Mouse (Mus musculus) heart, embryonic 14.5 days (tissue): ENCODE data around the gene Kcnh2. TPM values are rescaled to one million over a fixed set of nuclear protein-coding genes. Genes with fewer than 3 reads are reported as not detected.

Experiments used
- ATAC-seq: fragments of 200-750 bp; cut with Nextera tagmentation; 2 replicates; pipeline ENCODE4 v1.8.0; 2017; ENCODE audit warnings: low read depth, moderate TSS enrichment; ENCODE audit not compliant: insufficient number of reproducible peaks, insufficient read depth, low FRiP score
- H3K27ac ChIP-seq, 2 experiments: fragments of 200-500 bp in 1 of 2; fragments of 300-500 bp in 1 of 2; sonication (generic) in 1 of 2; replicated peaks in 1 of 2; 2 replicates each; pipeline ENCODE4 v1.5.1; 2012 to 2014; ENCODE audit warnings: low read depth in 2 of 2, low read length in 2 of 2, control low read depth in 1 of 2, mild to moderate bottlenecking in 1 of 2, mixed read lengths in 1 of 2; ENCODE audit not compliant: control insufficient read depth in 1 of 2, insufficient read depth in 1 of 2
- H3K27me3 ChIP-seq: fragments of 300-500 bp; sonication (generic); 2 replicates; pipeline ENCODE4 v1.6.1; 2014; ENCODE audit warnings: mild to moderate bottlenecking, low read length, control low read depth; ENCODE audit not compliant: control insufficient read depth, insufficient read depth
- H3K36me3 ChIP-seq: fragments of 300-500 bp; sonication (generic); 2 replicates; pipeline ENCODE4 v1.6.1; 2014; ENCODE audit warnings: mild to moderate bottlenecking, control low read depth, low read length, mixed read lengths; ENCODE audit not compliant: control insufficient read depth, insufficient read depth
- H3K4me1 ChIP-seq, 2 experiments: fragments of 200-500 bp in 1 of 2; fragments of 300-500 bp in 1 of 2; sonication (generic) in 1 of 2; 2 replicates each; pipeline ENCODE4 v1.6.1; 2012 to 2014; ENCODE audit warnings: low read length in 2 of 2, control low read depth in 1 of 2, mixed read lengths in 1 of 2; ENCODE audit not compliant: control insufficient read depth in 2 of 2, insufficient read depth in 2 of 2
- H3K4me2 ChIP-seq: fragments of 300-500 bp; sonication (generic); 2 replicates; pipeline ENCODE4 v1.6.1; 2014; ENCODE audit warnings: mild to moderate bottlenecking, low read length
- H3K4me3 ChIP-seq, 2 experiments: fragments of 200-500 bp in 1 of 2; fragments of 300-500 bp in 1 of 2; sonication (generic) in 1 of 2; 2 replicates each; pipeline ENCODE4 v1.5.1; 2012 to 2014; ENCODE audit warnings: low read length in 2 of 2, mild to moderate bottlenecking in 2 of 2, control low read depth in 1 of 2, low read depth in 1 of 2, moderate library complexity in 1 of 2; ENCODE audit not compliant: control insufficient read depth in 1 of 2, insufficient read depth in 1 of 2
- H3K9ac ChIP-seq: fragments of 300-500 bp; sonication (generic); 2 replicates; pipeline ENCODE4 v1.6.1; 2014; ENCODE audit warnings: mild to moderate bottlenecking, low read length
- H3K9me3 ChIP-seq: fragments of 300-500 bp; sonication (generic); 2 replicates; pipeline ENCODE4 v1.6.1; 2016; ENCODE audit warnings: low read length, control low read depth; ENCODE audit not compliant: control insufficient read depth
- WGBS: fragments of 180-500 bp; shearing (Covaris S2); extraction: QIAGEN DNeasy Blood & Tissue Kit; methylation state at CpG from one replicate; pipeline ENCODE4 v1.1.7; 2014; 5-methylcytosine and 5-hydroxymethylcytosine counted together
- polyA plus RNA-seq: library from polyadenylated mRNA; unstranded; fragments of >200 nt; fragmentation: Nextera tagmentation; extraction: Ambion mirVana; gene quantifications from 2 replicates; pipeline ENCODE4 v1.2.1, GENCODE M21; 2014

Gene Kcnh2
- polyA plus RNA-seq, 1 experiment from 2014 or later, result 32.9 TPM

DNA sequence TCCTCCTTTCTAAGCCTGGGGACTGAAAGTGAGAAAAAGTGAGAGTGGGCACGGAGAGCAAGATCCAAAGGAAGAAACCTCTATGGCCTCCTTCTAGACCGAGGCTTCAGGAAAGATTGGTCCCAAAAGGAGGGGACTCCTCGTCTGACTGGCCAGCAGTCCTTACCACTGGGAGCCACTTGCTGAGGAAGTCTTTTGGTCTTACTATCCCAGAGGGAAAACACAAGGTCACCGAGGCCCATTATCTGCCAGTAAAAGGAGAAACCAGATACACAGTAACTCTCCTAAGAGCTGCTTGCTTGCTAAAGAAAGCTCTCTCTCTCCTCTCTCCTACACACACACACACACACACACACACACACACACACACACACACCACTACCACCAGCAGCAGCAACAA is 1.9 kb upstream of the Kcnh2 start:
- no peaks in the 10 kb centered on the region for H3K9me3 ChIP-seq
- ATAC-seq, result no peak
- peaks cover 32 to 39% of the 10 kb centered on the region in 2 experiments for H3K4me1 ChIP-seq
- 12% methylated on average over 4 of the region's 4 CpGs for WGBS
- no peaks in the 10 kb centered on the region for H3K27me3 ChIP-seq
- H3K4me3 ChIP-seq, result peak overlapping the region; percentile 7 to 16; a peak in 3 of 4 replicates
- peak overlapping the region; percentile 94 for H3K4me2 ChIP-seq
- H3K27ac ChIP-seq, result peak overlapping the region; percentile 89 to 99
- H3K36me3 ChIP-seq, result no peaks in the 10 kb centered on the region
- H3K9ac ChIP-seq, result peak overlapping the region; percentile 99

DNA sequence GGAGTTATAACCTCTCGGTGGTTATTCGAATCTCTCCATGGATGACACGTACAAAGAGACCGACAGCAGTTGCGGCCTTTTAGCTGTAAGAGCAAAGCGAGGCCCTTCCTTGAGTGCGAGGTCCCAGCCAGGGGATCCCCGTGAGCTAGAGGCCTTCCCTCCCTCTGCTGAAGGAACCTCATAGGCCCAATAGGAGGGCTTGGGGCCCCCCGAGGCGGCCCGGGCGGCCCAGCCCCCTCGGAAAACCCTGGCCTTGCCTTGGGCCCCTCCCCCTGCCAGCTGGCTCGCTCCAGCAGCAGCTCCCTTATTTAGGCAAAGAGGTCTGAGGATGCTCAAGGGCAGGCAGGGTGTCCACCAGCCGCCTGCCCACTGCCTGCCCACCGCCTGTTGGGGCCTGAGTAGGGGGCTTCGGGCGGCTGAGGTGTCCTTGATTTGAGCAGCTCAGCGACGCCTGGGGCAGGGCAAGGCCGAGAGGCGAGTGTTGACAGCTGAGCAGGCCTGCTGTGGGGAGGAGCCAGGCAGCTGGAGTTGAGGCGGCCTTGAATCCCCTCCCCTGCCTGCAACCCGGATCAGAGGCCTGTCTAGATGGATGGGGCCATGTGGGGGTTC is 951 bp upstream of the Kcnh2 start:
- Histone ChIP-seq H3K9me3 (no peaks in the 10 kb centered on the region), H3K9ac (peak overlapping the region; percentile 99), H3K36me3 (peaks cover 7% of the 10 kb centered on the region), H3K27me3 (no peaks in the 10 kb centered on the region), H3K4me2 (peak overlapping the region; percentile 94), H3K4me1 (peaks cover 38 to 49% of the 10 kb centered on the region in 2 experiments), H3K4me3 (peak overlapping the region; percentile 59 to 86), H3K27ac (peak overlapping the region; percentile 96 to 99)
- WGBS, result 1% methylated on average over 24 of the region's 24 CpGs
- peak; percentile 82 for ATAC-seq

DNA sequence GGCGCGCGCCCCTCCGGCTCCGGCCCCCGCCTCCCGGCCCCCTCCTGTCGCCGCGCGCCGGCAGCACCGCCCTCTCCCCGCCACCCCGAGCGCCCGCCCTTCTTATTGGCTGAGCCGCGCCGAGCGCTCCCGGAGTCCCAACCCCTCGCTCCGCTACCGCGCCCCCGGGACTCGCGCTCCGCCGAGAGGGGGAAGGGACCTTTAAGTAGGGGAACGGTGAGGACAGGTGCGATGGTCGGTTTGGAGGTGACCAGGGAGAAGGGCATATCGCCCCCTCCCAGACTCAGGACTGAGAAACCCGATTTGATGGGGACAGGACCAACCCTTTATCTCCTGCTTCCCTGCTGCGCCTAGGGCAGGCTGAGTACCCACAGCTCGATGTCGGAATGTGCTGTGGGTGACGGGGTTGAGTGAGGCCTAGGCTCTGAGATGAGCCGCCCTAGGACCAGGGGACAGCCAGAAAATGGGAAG is 332 bp upstream of the Kcnh2 start:
- 1% methylated on average over 35 of the region's 41 CpGs for WGBS
- Histone ChIP-seq H3K4me2 (peak overlapping the region; percentile 94), H3K36me3 (peaks cover 14% of the 10 kb centered on the region), H3K27me3 (no peaks in the 10 kb centered on the region), H3K9ac (peak overlapping the region; percentile 99), H3K9me3 (no peaks in the 10 kb centered on the region), H3K4me3 (peak overlapping the region; percentile 79 to 86), H3K4me1 (peaks cover 38 to 50% of the 10 kb centered on the region in 2 experiments), H3K27ac (peak overlapping the region; percentile 96 to 99)
- ATAC-seq, result peak; percentile 75

DNA sequence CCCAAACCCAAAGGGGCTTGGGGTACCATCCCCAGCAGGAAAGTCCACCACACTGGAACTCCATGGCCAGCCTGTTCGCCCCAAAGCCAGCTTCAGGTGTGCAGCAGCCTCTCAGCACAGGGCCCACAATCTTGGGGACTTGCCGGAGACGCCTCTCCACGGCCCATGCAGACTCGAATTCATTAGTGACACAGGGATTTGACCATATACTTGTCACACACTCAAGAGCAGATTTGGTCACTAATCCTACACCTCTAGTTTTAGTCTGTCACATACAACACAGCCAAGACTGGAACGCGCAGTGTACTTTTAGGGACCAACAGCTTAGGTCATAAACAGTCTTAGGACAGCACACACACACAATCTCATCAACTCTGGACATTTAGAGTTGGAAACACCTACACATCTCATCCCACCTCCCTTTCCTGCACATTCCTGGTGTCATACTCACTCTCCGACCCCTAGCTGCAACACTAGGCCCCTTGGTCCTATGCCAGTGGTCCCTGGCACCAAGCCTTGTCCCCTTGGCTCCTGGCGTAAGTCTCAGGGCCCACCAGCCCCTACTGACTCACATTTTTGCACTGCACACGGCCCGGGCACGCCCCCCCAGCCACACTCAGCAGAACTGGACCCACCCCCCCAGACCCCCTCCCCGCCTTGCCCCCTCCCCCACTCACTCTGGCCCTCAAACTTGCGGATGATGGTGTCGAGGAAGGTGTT is 713 bp downstream of the Kcnh2 start:
- H3K27me3 ChIP-seq, result no peaks in the 10 kb centered on the region
- H3K4me1 ChIP-seq, result peaks cover 38 to 55% of the 10 kb centered on the region in 2 experiments
- ATAC-seq, result no peak
- peaks cover 24% of the 10 kb centered on the region for H3K36me3 ChIP-seq
- no peaks in the 10 kb centered on the region for H3K9me3 ChIP-seq
- WGBS, result 19% methylated on average over 15 of the region's 15 CpGs
- peak overlapping the region; percentile 94 for H3K4me2 ChIP-seq
- H3K27ac ChIP-seq, result peak overlapping the region; percentile 91 to 99
- H3K4me3 ChIP-seq, result peak overlapping the region; percentile 79 to 86
- peak overlapping the region; percentile 99 for H3K9ac ChIP-seq

DNA sequence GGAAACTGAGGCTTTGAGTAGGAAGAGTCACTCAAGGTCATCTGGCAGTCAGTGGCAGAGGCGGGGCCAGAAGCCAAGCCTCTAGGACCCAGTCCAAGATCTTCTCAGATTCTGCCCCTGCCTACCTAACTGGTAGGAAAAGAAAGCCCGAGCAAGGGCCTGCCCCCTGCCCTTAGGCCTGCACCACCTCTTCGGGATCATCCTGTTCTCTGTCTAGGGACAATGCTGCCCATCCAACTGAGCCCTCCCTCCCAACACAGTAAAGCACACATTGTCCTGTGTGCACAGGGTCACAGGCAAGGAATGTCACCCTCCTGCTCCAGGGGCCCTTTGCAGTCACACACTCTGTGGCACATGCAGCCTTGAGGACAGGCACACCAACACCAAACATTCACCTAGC is 1.3 kb downstream of the Kcnh2 start:
- WGBS, result 18% methylated on average over 3 of the region's 3 CpGs
- H3K4me3 ChIP-seq, result peak overlapping the region; percentile 79 to 86
- H3K9ac ChIP-seq, result peak overlapping the region; percentile 99
- H3K9me3 ChIP-seq, result no peaks in the 10 kb centered on the region
- no peak for ATAC-seq
- peak overlapping the region; percentile 91 to 99 for H3K27ac ChIP-seq
- peak overlapping the region; percentile 94 for H3K4me2 ChIP-seq
- H3K27me3 ChIP-seq, result no peaks in the 10 kb centered on the region
- peaks cover 43 to 61% of the 10 kb centered on the region in 2 experiments for H3K4me1 ChIP-seq
- H3K36me3 ChIP-seq, result peaks cover 30% of the 10 kb centered on the region

DNA sequence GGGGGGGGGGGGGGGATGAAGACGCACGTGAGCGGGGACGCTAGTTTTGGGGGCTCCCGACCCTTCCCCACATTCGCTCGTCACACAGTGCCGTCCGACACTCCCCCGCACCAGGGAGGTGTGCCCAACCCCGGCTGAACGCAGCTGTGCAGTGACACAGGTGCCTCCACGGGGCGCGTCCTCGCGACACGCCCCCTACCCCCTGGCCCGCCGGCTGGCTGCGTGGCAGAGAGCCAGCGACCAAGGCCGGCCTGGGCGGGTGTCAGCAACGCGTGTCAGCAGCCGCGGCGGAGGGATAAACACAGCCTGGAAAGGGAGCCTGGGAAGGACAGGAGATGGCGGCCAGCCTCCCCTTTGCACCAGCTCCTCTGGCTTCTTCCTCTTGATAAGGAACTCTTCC is 2.9 kb downstream of the Kcnh2 start:
- H3K4me2 ChIP-seq, result peak overlapping the region; percentile 94
- H3K27ac ChIP-seq, result peak overlapping the region; percentile 91 to 99
- H3K9ac ChIP-seq, result peak overlapping the region; percentile 99
- no peaks in the 10 kb centered on the region for H3K9me3 ChIP-seq
- peaks cover 46 to 64% of the 10 kb centered on the region in 2 experiments for H3K4me1 ChIP-seq
- peak overlapping the region; percentile 79 to 86 for H3K4me3 ChIP-seq
- WGBS, result 1% methylated on average over 30 of the region's 30 CpGs
- H3K27me3 ChIP-seq, result no peaks in the 10 kb centered on the region
- peaks cover 41% of the 10 kb centered on the region for H3K36me3 ChIP-seq
- ATAC-seq, result 0 out of 2 replicates have a peak, but pooled peaks have one; percentile 4

DNA sequence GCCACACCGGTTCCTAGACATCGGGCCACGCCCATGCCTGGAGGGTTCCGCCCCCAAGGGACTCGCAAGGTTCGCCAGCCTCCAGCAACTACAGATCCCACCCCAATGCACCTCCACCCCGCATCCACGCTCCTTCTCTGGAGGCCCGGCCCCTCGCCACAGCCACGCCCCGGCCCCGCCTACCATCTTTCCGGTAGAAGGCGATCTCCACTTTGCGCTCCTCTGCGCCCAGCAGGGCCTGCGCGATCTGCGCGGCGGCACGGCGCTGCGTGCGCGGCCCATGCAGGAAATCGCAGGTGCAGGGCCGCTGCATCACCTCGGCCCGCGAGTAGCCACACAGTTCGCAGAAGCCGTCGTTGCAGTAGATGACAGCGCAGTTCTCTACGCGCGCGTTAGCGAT is 3.3 kb downstream of the Kcnh2 start:
- peak overlapping the region; percentile 94 for H3K4me2 ChIP-seq
- H3K9me3 ChIP-seq, result no peaks in the 10 kb centered on the region
- peak overlapping the region; percentile 79 to 86 for H3K4me3 ChIP-seq
- H3K27me3 ChIP-seq, result no peaks in the 10 kb centered on the region
- peaks cover 45% of the 10 kb centered on the region for H3K36me3 ChIP-seq
- no peak for ATAC-seq
- H3K27ac ChIP-seq, result peak overlapping the region; percentile 91 to 99
- WGBS, result under 1% methylated on average over 41 of the region's 41 CpGs
- H3K4me1 ChIP-seq, result peaks cover 47 to 64% of the 10 kb centered on the region in 2 experiments
- H3K9ac ChIP-seq, result peak overlapping the region; percentile 99
